Mouse (Mus musculus) heart, adult 2 months (tissue): ENCODE measurements around the gene Pgpep1. TPM values are rescaled to one million over a fixed set of nuclear protein-coding genes. Genes with fewer than 3 reads are reported as not detected.
A peak's percentile ranks its signal among the peaks of the same experiment; 100 is the strongest.

ENCODE experiments used
- DNase-seq, 2 experiments: peaks; one replicate each; pipeline ENCODE4 v3.0.0; 2021
- H3K27ac ChIP-seq: fragments of 200-600 bp; 2 replicates; pipeline ENCODE4 v1.8.1; 2022
- H3K27me3 ChIP-seq: fragments of 200-500 bp; 2 replicates; pipeline ENCODE4 v1.6.1; 2012; ENCODE audit warnings: mild to moderate bottlenecking, low read length, inconsistent platforms, mixed read lengths; ENCODE audit not compliant: control insufficient read depth, insufficient read depth
- H3K36me3 ChIP-seq: fragments of 200-500 bp; 2 replicates; pipeline ENCODE4 v1.6.1; 2012; ENCODE audit warnings: low read length, inconsistent platforms; ENCODE audit not compliant: control insufficient read depth, insufficient read depth
- H3K4me1 ChIP-seq: fragments of 200-500 bp; 2 replicates; pipeline ENCODE4 v1.6.1; 2011; ENCODE audit warnings: low read length; ENCODE audit not compliant: control insufficient read depth, insufficient read depth
- H3K4me3 ChIP-seq: fragments of 200-600 bp; 2 replicates; pipeline ENCODE4 v1.8.1; 2022
- H3K79me2 ChIP-seq: fragments of 200-500 bp; replicated peaks from 2 replicates; pipeline ENCODE4 v1.6.1; 2012; ENCODE audit warnings: mild to moderate bottlenecking, inconsistent platforms, low read length, moderate library complexity, mixed read lengths; ENCODE audit not compliant: control insufficient read depth, insufficient read depth
- H3K9ac ChIP-seq: fragments of 200-500 bp; 2 replicates; pipeline ENCODE4 v1.6.1; 2012; ENCODE audit warnings: low read depth, mild to moderate bottlenecking, control low read depth, inconsistent platforms, low read length, mixed read lengths
- CTCF ChIP-seq: fragments of 200-600 bp; IDR thresholded peaks from 2 replicates; pipeline ENCODE4 v1.8.1; 2022; ENCODE audit warnings: antibody characterized with exemption, mild to moderate bottlenecking, moderate library complexity
- EP300 ChIP-seq: fragments of 200-500 bp; IDR thresholded peaks from 2 replicates; pipeline ENCODE4 v1.6.1; 2011; ENCODE audit warnings: low read depth, low read length, control low read depth; ENCODE audit not compliant: insufficient read depth
- POLR2A ChIP-seq: fragments of 200-500 bp; IDR thresholded peaks from 2 replicates; pipeline ENCODE4 v1.6.1; 2011; ENCODE audit warnings: mild to moderate bottlenecking, low read depth, low read length, control low read depth; ENCODE audit not compliant: insufficient read depth
- WGBS: fragments of 180-500 bp; shearing (Covaris S2); methylation state at CpG from one replicate; pipeline ENCODE4 v1.1.7; 2018; 5-methylcytosine and 5-hydroxymethylcytosine counted together
- intact Hi-C: fragments of 180-260 bp; cut with DNase I; formaldehyde crosslinking; loops from one replicate; pipeline ENCODE4 v1.15.1; 2025
- polyA plus RNA-seq: library from polyadenylated mRNA; depleted of rRNA; stranded (reverse); fragments of >200 nt; gene quantifications from 2 replicates; pipeline ENCODE4 v1.2.3, GENCODE M21; 2012
- total RNA-seq, 2 experiments: library from RNA; stranded (reverse); gene quantifications; 2 replicates each; pipeline ENCODE4 v1.2.3; 2021

Gene Pgpep1
- total and polyA plus RNA-seq, 3 experiments = 35.5 to 48.4 (median 39.7) TPM

DNA sequence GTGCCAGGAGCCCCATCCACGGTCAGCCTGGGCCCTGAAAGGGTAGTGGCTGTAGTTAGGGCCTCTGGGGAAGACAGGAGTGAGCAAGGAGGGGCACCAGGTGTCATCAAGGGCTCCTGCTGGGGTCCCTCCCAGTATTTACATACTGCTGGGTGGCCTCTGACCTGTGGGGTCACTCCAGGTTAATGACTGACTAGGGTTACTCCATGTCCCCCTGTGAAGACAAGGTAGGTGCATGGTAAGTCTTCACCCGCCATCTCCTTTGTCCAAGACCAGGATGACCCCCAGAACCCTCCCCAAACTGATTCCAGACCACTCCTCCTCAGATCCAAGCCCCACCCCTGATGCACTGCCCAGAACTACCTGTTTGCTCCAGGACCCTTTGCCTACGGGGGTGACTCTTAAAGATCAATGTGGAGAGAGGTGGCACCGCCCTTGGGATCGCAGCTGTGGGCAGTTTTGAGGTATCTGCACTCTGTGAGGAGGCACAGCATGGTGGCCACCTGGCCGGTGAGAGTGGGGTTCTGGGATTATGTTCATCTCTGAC is 27.8 kb downstream of the Pgpep1 start, which contains the start of gene Gdf15:
Gene Gdf15, minus strand, starts transcription at position 111 of the 547 bp plus-strand sequence.
- no peak for DNase-seq
- H3K27ac ChIP-seq = peak within 1 kb of the TSS; percentile 20; the same call in 1 of the 2 replicates
- TF ChIP-seq CTCF = no peak
- no peak for TF ChIP-seq EP300
- TF ChIP-seq POLR2A = no peak
- no peaks in the 10 kb centered on the region for H3K36me3 ChIP-seq
- no peaks in the 10 kb centered on the region for H3K27me3 ChIP-seq
- no peak within 1 kb of the TSS for H3K9ac ChIP-seq
- no peak within 1 kb of the TSS for H3K4me3 ChIP-seq
- intact Hi-C loops = no loop called here
- peaks cover 14% of the 10 kb centered on the region for H3K4me1 ChIP-seq
- no peaks in the 10 kb centered on the region for H3K79me2 ChIP-seq
- WGBS = 91% methylated on average over 6 of the region's 6 CpGs

DNA sequence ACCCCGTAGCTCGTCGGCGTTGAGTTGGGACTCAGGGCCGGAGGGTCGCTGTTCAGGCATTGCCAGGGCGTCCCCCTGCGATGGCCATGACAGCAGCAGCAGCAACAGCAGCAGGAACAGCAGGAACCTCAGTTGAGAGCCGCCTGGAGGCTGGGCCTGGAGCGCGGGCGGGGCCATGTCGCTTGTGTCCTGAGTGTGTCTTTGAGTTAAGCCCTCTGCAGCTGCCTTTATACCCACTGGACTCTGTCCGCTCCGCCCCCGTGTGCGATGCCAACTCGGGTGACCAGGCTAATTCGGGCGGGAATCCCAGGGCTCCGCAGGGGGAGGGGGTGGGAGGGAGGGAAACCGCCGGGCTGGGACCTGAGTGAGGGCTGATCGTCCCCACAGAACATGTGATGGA is 28.8 kb downstream of the Pgpep1 start:
- Histone ChIP-seq H3K36me3 (no peaks in the 10 kb centered on the region), H3K27me3 (no peaks in the 10 kb centered on the region), H3K4me1 (peaks cover 14% of the 10 kb centered on the region), H3K4me3 (no peak overlapping the region), H3K27ac (peak overlapping the region; percentile 20; the same call in 1 of the 2 replicates), H3K79me2 (no peaks in the 10 kb centered on the region), H3K9ac (no peak overlapping the region)
- TF ChIP-seq EP300 (no peak), POLR2A (peak; percentile 45; the same call in 1 of the 2 replicates)
- peak; percentile 58 to 63 for DNase-seq
- intact Hi-C loops = no loop called here
- WGBS = 16% methylated on average over 24 of the region's 24 CpGs

DNA sequence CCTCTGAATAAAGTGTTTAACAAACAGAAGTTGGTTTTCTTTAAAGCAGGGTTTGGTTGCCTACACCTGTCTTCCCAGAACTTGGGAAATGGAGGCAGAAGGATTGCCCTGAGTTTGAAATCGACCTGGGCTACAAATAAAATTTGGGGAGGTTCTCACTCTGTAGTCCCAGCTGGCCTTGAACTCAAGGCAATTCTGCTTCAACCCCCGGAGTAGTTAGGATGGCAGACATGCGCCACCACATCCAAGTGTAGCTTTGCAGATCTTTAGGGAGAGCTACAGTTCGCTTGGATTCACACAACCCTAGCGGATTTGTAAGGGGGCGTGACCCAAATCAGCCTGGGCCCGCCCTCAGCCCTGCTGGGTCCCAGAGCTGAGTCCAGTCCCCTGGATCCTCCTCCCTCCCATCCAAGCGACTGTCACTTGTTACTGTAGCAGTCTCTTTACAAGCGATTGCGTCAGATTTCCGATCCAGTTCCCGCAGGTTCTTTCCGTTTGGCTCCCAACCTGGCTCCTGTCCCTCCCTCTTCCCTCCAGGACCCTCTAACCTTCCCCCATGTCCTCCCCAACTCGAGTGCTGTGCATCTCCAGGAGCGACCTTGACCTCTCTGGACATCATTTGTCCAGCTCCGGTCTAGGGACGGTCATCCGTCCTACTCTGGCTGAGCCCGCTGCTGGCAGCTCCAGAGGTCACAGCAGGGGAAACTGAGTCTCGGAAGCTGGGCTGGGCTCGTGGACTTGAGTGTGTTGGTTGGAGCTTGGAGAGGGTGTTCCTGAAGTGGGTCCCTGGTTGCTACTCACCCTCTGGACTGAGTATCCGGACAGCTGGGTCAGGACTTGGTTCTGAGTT is 29.4 kb downstream of the Pgpep1 start:
- TF ChIP-seq EP300 = no peak
- no peak for TF ChIP-seq POLR2A
- no peak for TF ChIP-seq CTCF
- intact Hi-C loops = no loop called here
- Histone ChIP-seq H3K9ac (no peak overlapping the region), H3K79me2 (no peaks in the 10 kb centered on the region), H3K4me3 (no peak overlapping the region; the same call in 1 of the 2 replicates), H3K27ac (peak overlapping the region; percentile 83), H3K27me3 (no peaks in the 10 kb centered on the region), H3K4me1 (peaks cover 14% of the 10 kb centered on the region), H3K36me3 (no peaks in the 10 kb centered on the region)
- peak; percentile 71 to 75 for DNase-seq
- 16% methylated on average over 22 of the region's 22 CpGs for whole genome bisulfite sequencing

DNA sequence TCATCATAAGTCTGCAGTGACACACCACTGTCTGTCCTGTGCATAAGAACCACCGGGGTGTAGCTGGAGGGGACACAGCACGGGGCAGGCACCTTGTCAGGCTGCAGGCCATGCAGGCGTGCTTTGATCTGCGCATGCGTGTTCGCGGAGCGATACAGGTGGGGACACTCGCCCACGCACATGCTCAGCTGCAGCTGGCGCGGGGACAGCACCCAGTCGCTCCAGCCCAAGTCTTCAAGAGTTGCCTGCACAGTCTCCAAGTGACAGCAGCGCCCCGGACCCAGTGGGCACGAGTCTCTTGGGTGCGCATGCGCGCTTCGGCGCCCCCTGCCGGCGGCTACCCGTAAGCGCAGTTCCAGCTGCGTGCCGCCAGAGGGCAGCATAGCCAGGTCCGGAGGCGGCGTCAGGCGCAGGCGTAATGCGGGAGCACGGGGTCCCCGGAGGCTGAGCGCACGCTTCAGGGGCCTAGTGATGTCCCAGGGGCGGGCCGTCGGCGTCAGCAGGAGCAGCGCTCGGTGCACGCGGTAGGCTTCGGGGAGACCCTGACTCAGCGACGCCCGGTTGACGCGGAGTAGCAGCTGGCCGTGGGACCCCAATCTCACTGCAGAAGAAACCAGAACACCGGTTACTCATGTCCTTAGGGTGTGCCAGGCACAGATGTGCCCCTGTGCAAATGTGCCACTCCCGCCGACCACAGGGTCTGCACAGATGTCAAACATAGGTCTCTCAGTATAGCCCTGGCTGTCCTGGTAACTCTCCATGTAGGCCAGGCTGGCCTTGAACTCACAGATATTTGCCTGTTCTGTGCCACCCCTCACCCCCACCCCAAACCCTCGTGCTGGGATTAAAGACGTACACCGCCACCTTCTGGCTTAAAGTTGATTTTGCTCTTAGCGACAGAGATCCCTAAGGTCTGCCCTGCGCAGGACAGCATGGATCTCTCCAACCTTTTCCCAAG is 30.3 kb downstream of the Pgpep1 start:
- no peaks in the 10 kb centered on the region for H3K27me3 ChIP-seq
- peak; percentile 92 to 95 for DNase-seq
- H3K4me3 ChIP-seq = peak overlapping the region; percentile 76
- TF ChIP-seq POLR2A = peak; percentile 35
- peak; percentile 99 for TF ChIP-seq CTCF
- TF ChIP-seq EP300 = peak; percentile 90; the same call in 1 of the 2 replicates
- H3K4me1 ChIP-seq = peaks cover 11% of the 10 kb centered on the region
- peak overlapping the region; percentile 83 for H3K27ac ChIP-seq
- intact Hi-C loops = loop anchor here (1.0 to 2.0 kb wide), 3 partner anchors 17 to 71 kb away; no protein-coding TSS in a partner anchor
- peak overlapping the region; percentile 71 for H3K9ac ChIP-seq
- no peaks in the 10 kb centered on the region for H3K79me2 ChIP-seq
- no peaks in the 10 kb centered on the region for H3K36me3 ChIP-seq
- 2% methylated on average over 60 of the region's 60 CpGs for WGBS

DNA sequence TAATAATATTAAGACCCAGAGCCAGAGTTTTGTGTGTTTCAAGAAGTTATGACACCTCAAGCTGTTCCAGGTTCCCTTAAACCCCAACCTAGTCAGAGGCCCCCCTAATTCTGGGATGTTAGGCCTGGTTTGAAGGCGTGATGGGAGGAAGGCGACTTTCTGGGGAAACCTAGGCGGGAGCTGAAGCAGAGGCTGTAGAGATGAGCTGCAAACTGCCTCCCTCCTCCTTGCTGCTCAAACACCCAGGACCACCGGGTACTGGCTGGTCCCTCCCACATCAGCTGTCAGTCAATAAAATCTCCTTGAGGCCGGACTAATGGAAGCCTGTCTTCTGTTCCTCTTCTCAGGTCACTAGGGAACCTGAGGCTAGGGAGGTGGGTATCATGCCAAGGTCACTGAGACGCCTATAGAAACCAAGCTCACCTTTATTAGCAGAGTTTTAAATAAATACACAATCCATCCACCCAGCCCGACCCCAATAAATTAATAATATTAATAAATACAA is 31.1 kb downstream of the Pgpep1 start:
- no peak for DNase-seq
- TF ChIP-seq CTCF (no peak), EP300 (no peak), POLR2A (no peak)
- H3K9ac ChIP-seq = no peak overlapping the region
- H3K4me3 ChIP-seq = peak overlapping the region; percentile 76
- intact Hi-C loops = loop anchor here (1.0 to 2.0 kb wide), 3 partner anchors 16 to 72 kb away; no protein-coding TSS in a partner anchor
- H3K4me1 ChIP-seq = peaks cover 6% of the 10 kb centered on the region
- no peaks in the 10 kb centered on the region for H3K79me2 ChIP-seq
- no peaks in the 10 kb centered on the region for H3K36me3 ChIP-seq
- 65% methylated on average over 7 of the region's 7 CpGs for WGBS
- H3K27me3 ChIP-seq = no peaks in the 10 kb centered on the region
- no peak overlapping the region; the same call in 1 of the 2 replicates for H3K27ac ChIP-seq
